Mouse (Mus musculus): ENCODE measurements at regions not wholly inside any gene's neighbourhood (a gene's known extent, or its start where the extent isn't known, plus 50 kb on each side); places are given as distances from the start of the nearest gene placed in this dataset.

DNA sequence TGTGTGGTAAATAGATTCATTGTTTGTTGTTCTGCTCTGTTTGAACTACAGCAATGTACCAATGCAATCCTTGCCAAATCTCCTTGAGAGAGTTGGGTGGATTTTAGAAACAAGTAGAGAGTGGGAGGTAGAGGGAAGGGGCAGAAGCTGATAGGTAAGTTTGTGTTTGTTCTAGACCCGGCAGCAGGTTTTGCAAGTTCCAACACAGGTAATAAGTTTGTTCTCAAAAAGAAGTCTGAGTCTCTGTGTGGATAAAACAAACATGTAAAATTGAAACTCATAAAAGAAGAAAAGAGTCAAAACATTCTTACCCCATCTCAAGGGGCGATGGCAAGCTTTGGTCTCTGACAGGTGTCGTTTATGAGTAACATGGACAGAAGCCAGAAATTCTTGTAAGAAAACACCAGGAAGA lies 788.3 kb upstream of the Alcam start:
- WGBS: 96% methylated on average over 3 of the region's 3 CpGs
- no peak overlapping the region for H3K4me3 ChIP-seq (ENCODE audit: low read depth, low read length)
- H3K36me3 ChIP-seq (ENCODE audit: control insufficient read depth, insufficient read depth, low read length): no peaks in the 10 kb centered on the region
- DNase-seq (ENCODE audit: low spot score, missing footprints): no peak
- no peaks in the 10 kb centered on the region for H3K27me3 ChIP-seq (ENCODE audit: control insufficient read depth, insufficient read depth, low read length)
- no peaks in the 10 kb centered on the region for H3K9me3 ChIP-seq (ENCODE audit: control insufficient read depth, low read length)
- H3K4me2 ChIP-seq: no peak overlapping the region
- H3K9ac ChIP-seq (ENCODE audit: low read length): no peak overlapping the region
- ATAC-seq (ENCODE audit: low FRiP score): no peak
- no peak overlapping the region for H3K27ac ChIP-seq (ENCODE audit: low read depth, low read length)
- no peaks in the 10 kb centered on the region for H3K4me1 ChIP-seq (ENCODE audit: control insufficient read depth, insufficient read depth, low read length)

DNA sequence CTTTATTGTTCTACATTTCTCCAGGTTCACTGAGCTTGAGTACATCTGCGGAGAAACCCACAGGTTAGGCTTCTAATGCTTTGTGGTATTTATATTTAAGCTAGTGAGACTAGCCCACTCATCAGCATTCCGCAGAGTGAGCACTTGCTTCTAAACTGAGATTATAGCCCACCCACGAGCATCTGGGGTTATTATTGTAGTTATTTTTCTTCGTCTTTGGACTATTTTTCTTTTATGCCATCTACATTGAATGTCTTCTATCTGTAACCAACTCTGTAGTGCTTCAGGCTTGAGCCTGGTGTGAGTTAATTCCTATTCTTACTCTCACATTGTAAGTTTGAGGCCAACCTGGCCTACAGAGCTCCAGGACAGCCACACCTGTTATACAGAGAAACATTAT lies 765.0 kb upstream of the Alcam start:
- no peaks in the 10 kb centered on the region for H3K36me3 ChIP-seq (ENCODE audit: control insufficient read depth, insufficient read depth, low read length)
- no peak overlapping the region for H3K9ac ChIP-seq (ENCODE audit: low read length)
- H3K9me3 ChIP-seq (ENCODE audit: control insufficient read depth, low read length): no peaks in the 10 kb centered on the region
- no peaks in the 10 kb centered on the region for H3K4me1 ChIP-seq (ENCODE audit: control insufficient read depth, insufficient read depth, low read length)
- no peak overlapping the region for H3K4me3 ChIP-seq (ENCODE audit: low read depth, low read length)
- no peak overlapping the region for H3K4me2 ChIP-seq
- no peaks in the 10 kb centered on the region for H3K27me3 ChIP-seq (ENCODE audit: control insufficient read depth, insufficient read depth, low read length)
- DNase-seq (ENCODE audit: low spot score, missing footprints) (no peak), ATAC-seq (ENCODE audit: low FRiP score) (no peak)
- no peak overlapping the region for H3K27ac ChIP-seq (ENCODE audit: low read depth, low read length)
- WGBS: 83% methylated on average over 4 of the region's 4 CpGs

GRCm38 (mm10) chr16:53201449-53201848 lies 747.6 kb upstream of the Alcam start:
- ATAC-seq (ENCODE audit: low FRiP score) (no peak), DNase-seq (ENCODE audit: low spot score, missing footprints) (no peak)
- Histone ChIP-seq H3K4me2 (no peak overlapping the region), H3K27ac (ENCODE audit: low read depth, low read length) (no peak overlapping the region), H3K36me3 (ENCODE audit: control insufficient read depth, insufficient read depth, low read length) (no peaks in the 10 kb centered on the region), H3K27me3 (ENCODE audit: control insufficient read depth, insufficient read depth, low read length) (no peaks in the 10 kb centered on the region), H3K9ac (ENCODE audit: low read length) (no peak overlapping the region), H3K4me1 (ENCODE audit: control insufficient read depth, insufficient read depth, low read length) (no peaks in the 10 kb centered on the region), H3K9me3 (ENCODE audit: control insufficient read depth, low read length) (no peaks in the 10 kb centered on the region), H3K4me3 (ENCODE audit: low read depth, low read length) (no peak overlapping the region)
- WGBS: 26% methylated on average over 1 of the region's 1 CpGs

GRCm38 (mm10) chr16:53186444-53186843 lies 732.6 kb upstream of the Alcam start:
- ATAC-seq (ENCODE audit: low FRiP score) (no peak), DNase-seq (ENCODE audit: low spot score, missing footprints) (no peak)
- no peaks in the 10 kb centered on the region for H3K36me3 ChIP-seq (ENCODE audit: control insufficient read depth, insufficient read depth, low read length)
- H3K9ac ChIP-seq (ENCODE audit: low read length): no peak overlapping the region
- H3K27ac ChIP-seq (ENCODE audit: low read depth, low read length): no peak overlapping the region
- H3K4me3 ChIP-seq (ENCODE audit: low read depth, low read length): no peak overlapping the region
- WGBS: 69% methylated on average over 3 of the region's 3 CpGs
- no peaks in the 10 kb centered on the region for H3K4me1 ChIP-seq (ENCODE audit: control insufficient read depth, insufficient read depth, low read length)
- no peaks in the 10 kb centered on the region for H3K9me3 ChIP-seq (ENCODE audit: control insufficient read depth, low read length)
- no peaks in the 10 kb centered on the region for H3K27me3 ChIP-seq (ENCODE audit: control insufficient read depth, insufficient read depth, low read length)
- H3K4me2 ChIP-seq: no peak overlapping the region

DNA sequence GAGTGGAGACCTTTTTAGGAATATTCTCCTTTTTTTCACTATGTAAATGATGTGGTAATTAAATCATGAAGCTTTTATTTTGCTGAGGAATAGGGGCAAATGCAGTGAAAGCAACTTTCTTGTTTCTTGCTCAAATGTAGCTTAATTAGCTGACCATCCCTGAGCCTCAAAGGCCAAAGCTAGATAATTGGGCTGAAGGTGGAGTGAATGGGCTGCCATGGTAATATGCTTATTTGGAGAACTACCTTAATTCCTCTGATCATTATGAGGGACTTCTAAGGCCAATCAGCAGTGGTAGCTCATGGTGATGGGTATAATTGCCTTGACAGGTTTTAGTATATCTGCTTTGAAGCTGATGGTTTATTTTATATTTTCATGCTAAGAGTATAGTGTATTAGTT lies 702.5 kb upstream of the Alcam start:
- Histone ChIP-seq H3K9ac (ENCODE audit: low read length) (no peak overlapping the region), H3K4me1 (ENCODE audit: control insufficient read depth, insufficient read depth, low read length) (no peaks in the 10 kb centered on the region), H3K9me3 (ENCODE audit: control insufficient read depth, low read length) (no peaks in the 10 kb centered on the region), H3K27me3 (ENCODE audit: control insufficient read depth, insufficient read depth, low read length) (no peaks in the 10 kb centered on the region), H3K36me3 (ENCODE audit: control insufficient read depth, insufficient read depth, low read length) (no peaks in the 10 kb centered on the region), H3K4me3 (ENCODE audit: low read depth, low read length) (no peak overlapping the region), H3K27ac (ENCODE audit: low read depth, low read length) (no peak overlapping the region), H3K4me2 (no peak overlapping the region)
- ATAC-seq (ENCODE audit: low FRiP score) (no peak), DNase-seq (ENCODE audit: low spot score, missing footprints) (no peak)

- no peak overlapping the region for H3K4me3 ChIP-seq (ENCODE audit: low read depth, low read length)
- no peaks in the 10 kb centered on the region for H3K9me3 ChIP-seq (ENCODE audit: control insufficient read depth, low read length)
- no peaks in the 10 kb centered on the region for H3K27me3 ChIP-seq (ENCODE audit: control insufficient read depth, insufficient read depth, low read length)
- H3K4me1 ChIP-seq (ENCODE audit: control insufficient read depth, insufficient read depth, low read length): no peaks in the 10 kb centered on the region
- H3K36me3 ChIP-seq (ENCODE audit: control insufficient read depth, insufficient read depth, low read length): no peaks in the 10 kb centered on the region
- DNase-seq (ENCODE audit: low spot score, missing footprints) (no peak), ATAC-seq (ENCODE audit: low FRiP score) (no peak)
- no peak overlapping the region for H3K27ac ChIP-seq (ENCODE audit: low read depth, low read length)
- H3K4me2 ChIP-seq: no peak overlapping the region
- H3K9ac ChIP-seq (ENCODE audit: low read length): no peak overlapping the region
- WGBS: 94% methylated on average over 2 of the region's 2 CpGs
These were observed 676.8 kb upstream of the Alcam start for GRCm38 (mm10) chr16:53130677-53131076.

GRCm38 (mm10) chr16:53108726-53109125 lies 654.9 kb upstream of the Alcam start:
- H3K27ac ChIP-seq (ENCODE audit: low read depth, low read length): no peak overlapping the region

DNA sequence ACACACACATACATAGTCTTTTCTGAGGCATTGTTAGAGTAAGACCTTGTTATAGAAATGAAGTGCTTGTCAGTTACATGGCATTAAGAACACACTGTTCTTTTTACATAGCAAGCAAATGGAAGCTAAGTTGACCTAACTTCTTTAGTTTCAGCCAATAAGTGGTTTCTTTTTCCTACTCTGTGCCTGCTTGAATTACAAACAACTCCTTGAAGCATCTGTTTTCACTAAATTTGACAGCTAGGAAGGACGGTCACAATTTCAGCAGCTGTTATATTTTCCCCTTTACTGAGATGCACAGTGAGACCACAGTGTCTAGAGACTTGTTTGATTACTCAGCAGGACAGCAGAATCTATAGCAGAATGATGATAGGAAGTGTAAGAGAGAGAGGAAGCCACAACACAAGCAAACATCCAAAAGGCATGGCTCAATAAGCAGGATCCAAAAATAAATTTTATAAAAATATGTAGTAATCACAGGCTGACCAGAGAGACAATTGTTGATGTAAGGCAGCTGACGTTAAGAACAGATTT lies 641.6 kb upstream of the Alcam start:
- ATAC-seq (ENCODE audit: low FRiP score): no peak
- H3K36me3 ChIP-seq (ENCODE audit: control insufficient read depth, insufficient read depth, low read length): no peaks in the 10 kb centered on the region
- no peak for DNase-seq (ENCODE audit: low spot score, missing footprints)
- no peak overlapping the region for H3K9ac ChIP-seq (ENCODE audit: low read length)
- H3K4me3 ChIP-seq (ENCODE audit: low read depth, low read length): no peak overlapping the region
- WGBS: 65% methylated on average over 2 of the region's 2 CpGs
- no peak overlapping the region for H3K4me2 ChIP-seq
- no peaks in the 10 kb centered on the region for H3K27me3 ChIP-seq (ENCODE audit: control insufficient read depth, insufficient read depth, low read length)
- no peak overlapping the region for H3K27ac ChIP-seq (ENCODE audit: low read depth, low read length)
- H3K9me3 ChIP-seq (ENCODE audit: control insufficient read depth, low read length): no peaks in the 10 kb centered on the region
- no peaks in the 10 kb centered on the region for H3K4me1 ChIP-seq (ENCODE audit: control insufficient read depth, insufficient read depth, low read length)

More at GRCm38 (mm10) chr16:53108726-53109125, 654.9 kb upstream of the Alcam start:
- H3K4me2 ChIP-seq: no peak overlapping the region
- no peaks in the 10 kb centered on the region for H3K36me3 ChIP-seq (ENCODE audit: control insufficient read depth, insufficient read depth, low read length)
- no peaks in the 10 kb centered on the region for H3K9me3 ChIP-seq (ENCODE audit: control insufficient read depth, low read length)
- no peak overlapping the region for H3K9ac ChIP-seq (ENCODE audit: low read length)
- H3K27me3 ChIP-seq (ENCODE audit: control insufficient read depth, insufficient read depth, low read length): no peaks in the 10 kb centered on the region
- H3K4me1 ChIP-seq (ENCODE audit: control insufficient read depth, insufficient read depth, low read length): no peaks in the 10 kb centered on the region
- no peak for ATAC-seq (ENCODE audit: low FRiP score)
- 86% methylated on average over 3 of the region's 3 CpGs for WGBS
- no peak for DNase-seq (ENCODE audit: low spot score, missing footprints)
- no peak overlapping the region for H3K4me3 ChIP-seq (ENCODE audit: low read depth, low read length)

DNA sequence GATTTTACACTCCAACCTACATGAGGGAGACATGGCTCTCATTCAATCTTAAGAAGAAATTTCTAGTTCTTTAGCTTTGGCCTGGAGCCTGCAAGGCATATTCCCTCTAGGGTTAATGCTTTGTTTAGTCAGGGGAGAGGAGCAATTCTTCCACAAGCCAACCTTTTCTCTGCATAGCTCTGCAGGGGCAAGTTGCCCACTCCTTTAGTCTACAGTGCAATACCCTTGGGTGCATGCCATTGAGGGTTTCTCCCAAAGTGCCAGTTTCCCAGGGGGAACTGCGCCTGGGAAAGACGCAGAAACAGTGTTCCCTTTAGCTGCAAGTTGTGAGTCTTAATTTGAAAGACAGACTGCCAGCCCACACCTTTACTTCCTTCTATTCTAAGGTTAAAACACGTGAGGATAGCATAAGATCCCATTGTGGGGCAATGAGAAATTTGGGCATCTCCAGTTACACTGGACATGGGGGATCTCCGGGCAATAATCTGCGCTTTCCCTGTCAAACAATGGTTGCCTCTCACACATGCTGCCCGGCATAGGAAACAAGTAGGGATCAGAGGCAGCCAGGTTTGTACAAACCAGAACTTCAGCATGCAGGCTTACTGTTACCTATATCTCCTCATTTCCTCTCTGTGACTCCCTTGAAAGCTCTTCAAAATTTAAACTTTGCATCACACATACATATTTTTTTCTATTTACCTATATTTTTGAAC lies 620.1 kb upstream of the Alcam start:
- H3K36me3 ChIP-seq (ENCODE audit: control insufficient read depth, insufficient read depth, low read length): no peaks in the 10 kb centered on the region
- H3K9me3 ChIP-seq (ENCODE audit: control insufficient read depth, low read length): no peaks in the 10 kb centered on the region
- no peaks in the 10 kb centered on the region for H3K27me3 ChIP-seq (ENCODE audit: control insufficient read depth, insufficient read depth, low read length)
- no peaks in the 10 kb centered on the region for H3K4me1 ChIP-seq (ENCODE audit: control insufficient read depth, insufficient read depth, low read length)
- H3K9ac ChIP-seq (ENCODE audit: low read length): no peak overlapping the region
- ATAC-seq (ENCODE audit: low FRiP score): no peak
- 68% methylated on average over 6 of the region's 6 CpGs for WGBS
- no peak overlapping the region for H3K4me2 ChIP-seq
- H3K27ac ChIP-seq (ENCODE audit: low read depth, low read length): no peak overlapping the region
- H3K4me3 ChIP-seq (ENCODE audit: low read depth, low read length): no peak overlapping the region
- no peak for DNase-seq (ENCODE audit: low spot score, missing footprints)

Measured in midbrain, embryonic 11.5 days (tissue).